Comparison of ENCODE assay signal across 8 mouse cellular contexts in the genomic region with DNA sequence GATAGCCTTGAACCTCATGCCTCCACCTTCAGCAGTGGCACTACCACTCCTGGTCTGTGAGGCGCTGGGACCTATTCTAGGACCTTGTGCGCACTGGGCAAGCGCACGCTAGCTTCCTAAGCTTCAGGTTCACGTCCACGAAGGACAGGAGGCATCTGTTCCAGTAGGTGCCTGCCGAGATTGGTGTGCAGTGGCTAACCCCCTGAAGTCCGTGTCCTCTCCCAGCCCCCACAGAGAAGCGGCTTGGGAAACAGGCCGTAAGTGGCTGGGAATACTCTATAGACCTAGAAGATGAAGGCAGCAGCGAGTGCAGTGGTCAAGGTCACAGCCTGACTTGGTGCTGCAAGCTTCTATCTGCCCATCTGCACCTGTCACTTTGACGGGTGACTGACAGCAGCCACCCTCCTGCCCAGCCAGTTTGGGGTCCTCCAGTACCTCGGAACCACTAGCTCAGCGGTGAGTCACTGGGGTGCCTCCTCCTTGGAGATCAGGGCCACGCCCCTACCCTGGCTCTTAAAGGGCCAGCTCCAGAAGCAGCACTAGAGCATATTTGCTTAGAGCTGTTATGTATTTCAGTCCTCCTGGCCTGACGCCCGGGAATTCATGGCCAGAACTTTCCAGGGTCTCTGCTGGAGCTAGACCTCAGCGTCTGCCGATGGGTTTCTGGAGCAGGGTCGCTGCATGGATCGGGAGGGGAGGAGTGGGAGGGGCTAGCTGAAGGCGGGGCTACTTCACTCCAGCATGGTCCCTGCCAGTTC. TPM values are rescaled to one million over a fixed set of nuclear protein-coding genes. Genes with fewer than 3 reads are reported as not detected.
DNase-seq lines count a peak whose midpoint lies in the region; ATAC-seq lines count a peak whose summit lies in the region.

No protein-coding gene starts in this region.

- intact Hi-C loops in heart, postnatal 25 days (cut with DNase I): no loop called here

- WGBS in forebrain, embryonic 15.5 days: 12% methylated on average over 22 of the region's 22 CpGs
- WGBS in large intestine, adult 2 months: 17% methylated on average over 22 of the region's 22 CpGs
- 10% methylated on average over 22 of the region's 22 CpGs for WGBS in neural tube, embryonic 14.5 days

- peak; percentile 35 for DNase-seq in ES-CJ7 (ENCODE audit: low read depth, low spot score)
- peak; percentile 58 for DNase-seq in c-Kit-positive CD71-positive TER-119-positive erythroid progenitor cells, embryonic 14.5 days (ENCODE audit: low spot score)
- DNase-seq in heart, postnatal 25 days (ENCODE audit: low spot score): peak; percentile 72
- peak; percentile 28 for DNase-seq in large intestine, adult 2 months (ENCODE audit: low read depth, low spot score)
- peak; percentile 75 to 82 for DNase-seq in lung, adult 18-20 months
- peak; percentile 59 for DNase-seq in testis, postnatal 14 days (ENCODE audit: low spot score)

- peak overlapping the region; percentile 63 for H3K4me2 ChIP-seq in forebrain, embryonic 15.5 days (replicated peaks)
- H3K4me2 ChIP-seq in neural tube, embryonic 14.5 days (ENCODE audit: low read depth, low read length): peak overlapping the region; percentile 51

- no peaks in the 10 kb centered on the region for H3K9me3 ChIP-seq in forebrain, embryonic 15.5 days
- H3K9me3 ChIP-seq in neural tube, embryonic 14.5 days (ENCODE audit: control insufficient read depth, low read length): no peaks in the 10 kb centered on the region

- no peaks in the 10 kb centered on the region for H3K27me3 ChIP-seq in forebrain, embryonic 15.5 days
- no peaks in the 10 kb centered on the region for H3K27me3 ChIP-seq in neural tube, embryonic 14.5 days (ENCODE audit: control insufficient read depth, insufficient read depth, low read length)

- H3K36me3 ChIP-seq in forebrain, embryonic 15.5 days: no peaks in the 10 kb centered on the region
- no peaks in the 10 kb centered on the region for H3K36me3 ChIP-seq in neural tube, embryonic 14.5 days (ENCODE audit: control insufficient read depth, insufficient read depth, low read length)

- ATAC-seq in forebrain, embryonic 15.5 days (replicated peaks): peak; percentile 51
- ATAC-seq in neural tube, embryonic 14.5 days (ENCODE audit: low read depth): no peak

- peak overlapping the region; percentile 14 for H3K9ac ChIP-seq in forebrain, embryonic 15.5 days (replicated peaks)
- peak overlapping the region; percentile 42 for H3K9ac ChIP-seq in neural tube, embryonic 14.5 days (replicated peaks; ENCODE audit: low read depth, low read length)

- H3K27ac ChIP-seq in forebrain, embryonic 15.5 days (replicated peaks): no peak overlapping the region
- 0 out of 2 replicates have a peak overlapping the region, but pooled peaks have one; percentile 5 for H3K27ac ChIP-seq in neural tube, embryonic 14.5 days (ENCODE audit: low read depth, low read length)

- peak overlapping the region; percentile 40 for H3K4me3 ChIP-seq in forebrain, embryonic 15.5 days
- peak overlapping the region; percentile 28 for H3K4me3 ChIP-seq in neural tube, embryonic 14.5 days (ENCODE audit: low read depth, low read length)

- peaks cover 77% of the 10 kb centered on the region for H3K4me1 ChIP-seq in forebrain, embryonic 15.5 days
- peaks cover 56% of the 10 kb centered on the region for H3K4me1 ChIP-seq in neural tube, embryonic 14.5 days (ENCODE audit: control insufficient read depth, insufficient read depth, low read length)

RNA-seq across cellular contexts. Expression of gene Ncs1, which starts 13.2 kb away (rescaled TPM):
- polyA plus RNA-seq in forebrain, embryonic 15.5 days (2015; fragmentation: Nextera tagmentation; extraction: Ambion mirVana): 115 and 116 TPM in 2 replicates
- total RNA-seq in heart, postnatal 25 days (2021): 10 to 100 TPM; 11.3 to 11.6 TPM
- 1.3 and 1.8 TPM in 2 replicates for polyA plus RNA-seq in large intestine, adult 2 months (2012; rRNA removed)
- polyA plus RNA-seq in neural tube, embryonic 14.5 days (2014; fragmentation: Nextera tagmentation; extraction: Ambion mirVana): 201 and 209 TPM in 2 replicates

RNA-seq across cellular contexts. Expression of gene Hmcn2, which starts 55.4 kb away (rescaled TPM):
- polyA plus RNA-seq in forebrain, embryonic 15.5 days (2015; fragmentation: Nextera tagmentation; extraction: Ambion mirVana): 0.19 and 0.22 TPM in 2 replicates
- 10 to 100 TPM; 13.2 to 14.5 TPM for total RNA-seq in heart, postnatal 25 days (2021)
- 54.9 and 69.9 TPM in 2 replicates for polyA plus RNA-seq in large intestine, adult 2 months (2012; rRNA removed)
- 0.17 and 0.50 TPM in 2 replicates for polyA plus RNA-seq in neural tube, embryonic 14.5 days (2014; fragmentation: Nextera tagmentation; extraction: Ambion mirVana)

Comparison
In these comparisons a context has a peak if more than half of its experiments do, and no peak if none do; other contexts are left out.
1. DNase-seq: peak in every context shown above with its lines; median percentile 78 in lung, adult 18-20 months; 72 in heart, postnatal 25 days; 59 in testis, postnatal 14 days; 58 in c-Kit-positive CD71-positive TER-119-positive erythroid progenitor cells, embryonic 14.5 days; 35 in ES-CJ7; 28 in large intestine, adult 2 months.
2. RNA of gene Ncs1, which starts 13.2 kb away (polyA plus RNA-seq): 201 to 209 TPM in neural tube, embryonic 14.5 days and 115 to 116 TPM in forebrain, embryonic 15.5 days; 1.3 to 1.8 TPM in large intestine, adult 2 months; every median in the first group is over 10 times any median in the second.
3. RNA of gene Hmcn2, which starts 55.4 kb away (polyA plus RNA-seq): 54.9 to 69.9 TPM in large intestine, adult 2 months; 0.19 to 0.22 TPM in forebrain, embryonic 15.5 days and 0.17 to 0.50 TPM in neural tube, embryonic 14.5 days; every median in the first group is over 10 times any median in the second.